Mouse (Mus musculus) neural tube, embryonic 13.5 days (tissue): ENCODE results near the gene Hras. TPM values are rescaled to one million over a fixed set of nuclear protein-coding genes. Genes with fewer than 3 reads are reported as not detected.

ENCODE experiments used
- ATAC-seq: fragments of 200-750 bp; cut with Nextera tagmentation; 2 replicates; pipeline ENCODE4 v1.8.0; 2017; ENCODE audit warnings: low read depth, mild to moderate bottlenecking, moderate TSS enrichment, moderate library complexity
- H3K27ac ChIP-seq: fragments of 300-500 bp; sonication (generic); replicated peaks from 2 replicates; pipeline ENCODE4 v1.5.1; 2015; ENCODE audit warnings: moderate library complexity, mild to moderate bottlenecking, inconsistent platforms
- H3K27me3 ChIP-seq: fragments of 300-500 bp; sonication (generic); 2 replicates; pipeline ENCODE4 v1.6.1; 2015; ENCODE audit warnings: mild to moderate bottlenecking, inconsistent platforms
- H3K36me3 ChIP-seq: fragments of 300-500 bp; sonication (generic); 2 replicates; pipeline ENCODE4 v1.6.1; 2015; ENCODE audit warnings: mild to moderate bottlenecking, inconsistent platforms
- H3K4me1 ChIP-seq: fragments of 300-500 bp; sonication (generic); replicated peaks from 2 replicates; pipeline ENCODE4 v1.6.1; 2015; ENCODE audit warnings: inconsistent platforms
- H3K4me2 ChIP-seq: fragments of 300-500 bp; sonication (generic); 2 replicates; pipeline ENCODE4 v1.6.1; 2015; ENCODE audit warnings: inconsistent platforms, mild to moderate bottlenecking, moderate library complexity
- H3K4me3 ChIP-seq: fragments of 300-500 bp; sonication (generic); 2 replicates; pipeline ENCODE4 v1.5.1; 2015; ENCODE audit warnings: mild to moderate bottlenecking, inconsistent platforms
- H3K9ac ChIP-seq: fragments of 300-500 bp; sonication (generic); 2 replicates; pipeline ENCODE4 v1.6.1; 2015; ENCODE audit warnings: moderate library complexity, mild to moderate bottlenecking, inconsistent platforms
- H3K9me3 ChIP-seq: fragments of 300-500 bp; sonication (generic); 2 replicates; pipeline ENCODE4 v1.6.1; 2016; ENCODE audit warnings: inconsistent platforms
- WGBS: fragments of 180-500 bp; shearing (Covaris S2); methylation state at CpG from one replicate; pipeline ENCODE4 v1.1.7; 2015; 5-methylcytosine and 5-hydroxymethylcytosine counted together
- polyA plus RNA-seq: library from polyadenylated mRNA; unstranded; fragments of >200 nt; fragmentation: Nextera tagmentation; extraction: Ambion mirVana; gene quantifications from 2 replicates; pipeline ENCODE4 v1.2.1, GENCODE M21; 2015

The Hras gene
- polyA plus RNA-seq, 1 experiment from 2014 or later = 139 TPM

- peak overlapping the region; percentile 98 for H3K4me2 ChIP-seq
- H3K36me3 ChIP-seq = peaks cover 38% of the 10 kb centered on the region
- peaks cover 33% of the 10 kb centered on the region for H3K4me1 ChIP-seq
- WGBS = 1% methylated on average over 42 of the region's 43 CpGs
- peak overlapping the region; percentile 83 for H3K4me3 ChIP-seq
- H3K9ac ChIP-seq = peak overlapping the region; percentile 95
- ATAC-seq = peak; percentile 22
- H3K27ac ChIP-seq = peak overlapping the region; percentile 88
- no peaks in the 10 kb centered on the region for H3K27me3 ChIP-seq
- H3K9me3 ChIP-seq = no peaks in the 10 kb centered on the region
Measured at GRCm38 (mm10) chr7:141193348-141193856, 403 bp downstream of the Hras start.

DNA sequence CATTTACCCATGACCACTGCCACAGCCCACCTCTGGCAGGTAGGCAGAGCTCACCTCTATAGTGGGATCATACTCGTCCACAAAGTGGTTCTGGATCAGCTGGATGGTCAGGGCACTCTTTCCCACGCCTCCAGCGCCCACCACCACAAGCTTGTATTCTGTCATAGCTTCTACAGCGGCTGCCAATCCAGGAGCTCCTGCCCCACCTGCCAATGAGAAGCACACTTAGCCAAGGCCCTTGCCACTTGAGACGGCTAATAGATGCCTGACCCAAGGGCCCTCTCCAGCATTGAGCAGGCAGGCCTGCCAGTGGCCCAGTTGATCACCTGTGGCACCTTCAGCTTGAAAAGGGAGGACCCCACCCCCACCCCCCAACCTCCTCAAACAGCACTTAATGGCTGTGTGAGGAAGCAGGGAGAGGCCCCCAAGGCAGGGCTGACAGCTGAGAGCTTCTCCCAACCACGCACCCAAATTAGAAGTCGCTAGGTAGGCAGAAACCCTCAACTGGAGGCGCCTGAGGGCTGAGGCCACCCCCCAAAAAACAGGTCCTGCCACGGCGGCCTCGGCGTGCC is 943 bp downstream of the Hras start:
- peaks cover 33% of the 10 kb centered on the region for H3K4me1 ChIP-seq
- no peaks in the 10 kb centered on the region for H3K27me3 ChIP-seq
- peak overlapping the region; percentile 98 for H3K4me2 ChIP-seq
- no peak for ATAC-seq
- no peaks in the 10 kb centered on the region for H3K9me3 ChIP-seq
- peak overlapping the region; percentile 88 for H3K27ac ChIP-seq
- peak overlapping the region; percentile 83 for H3K4me3 ChIP-seq
- peaks cover 37% of the 10 kb centered on the region for H3K36me3 ChIP-seq
- 29% methylated on average over 12 of the region's 12 CpGs for WGBS
- peak overlapping the region; percentile 95 for H3K9ac ChIP-seq

- Histone ChIP-seq H3K27me3 (no peaks in the 10 kb centered on the region), H3K9ac (peak overlapping the region; percentile 95; the same call in 1 of the 2 replicates)
- WGBS = 90% methylated on average over 24 of the region's 24 CpGs
Measured at GRCm38 (mm10) chr7:141191796-141192685, 1.8 kb downstream of the Hras start.

GRCm38 (mm10) chr7:141191036-141191435 is 2.8 kb downstream of the Hras start:
- Histone ChIP-seq H3K27me3 (no peaks in the 10 kb centered on the region), H3K4me3 (no peak overlapping the region), H3K9ac (no peak overlapping the region), H3K36me3 (peaks cover 34% of the 10 kb centered on the region), H3K9me3 (no peaks in the 10 kb centered on the region), H3K4me1 (peaks cover 33% of the 10 kb centered on the region), H3K27ac (no peak overlapping the region), H3K4me2 (no peak overlapping the region)
- 91% methylated on average over 14 of the region's 14 CpGs for WGBS
- ATAC-seq = no peak

More at GRCm38 (mm10) chr7:141191796-141192685, 1.8 kb downstream of the Hras start:
- H3K4me1 ChIP-seq = peaks cover 33% of the 10 kb centered on the region
- H3K36me3 ChIP-seq = peaks cover 34% of the 10 kb centered on the region
- no peak overlapping the region for H3K27ac ChIP-seq
- no peaks in the 10 kb centered on the region for H3K9me3 ChIP-seq
- no peak for ATAC-seq
- peak overlapping the region; percentile 98 for H3K4me2 ChIP-seq
- peak overlapping the region; percentile 83 for H3K4me3 ChIP-seq

DNA sequence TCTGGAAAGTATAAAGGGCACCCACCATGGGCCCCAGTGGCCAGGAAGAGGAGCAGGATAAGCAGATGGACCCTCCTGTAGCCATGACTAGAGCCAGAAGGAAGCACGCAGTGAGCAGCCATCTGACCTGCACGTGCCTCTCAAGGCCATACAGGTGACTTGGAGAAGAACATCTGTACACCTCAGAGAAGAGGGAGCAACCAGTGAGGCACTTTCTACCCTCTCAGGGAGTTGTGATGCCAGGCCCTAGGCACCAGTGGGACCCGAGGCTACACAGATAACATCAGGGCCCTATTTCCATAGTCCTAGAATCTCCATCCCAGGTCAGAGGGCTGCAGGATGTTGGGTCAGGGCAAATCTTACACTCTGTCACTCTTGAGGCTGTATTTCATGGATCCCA is 3.6 kb downstream of the Hras start:
- Histone ChIP-seq H3K4me3 (no peak overlapping the region), H3K4me2 (no peak overlapping the region), H3K27me3 (no peaks in the 10 kb centered on the region), H3K9me3 (no peaks in the 10 kb centered on the region), H3K36me3 (peaks cover 34% of the 10 kb centered on the region), H3K9ac (no peak overlapping the region), H3K4me1 (peaks cover 27% of the 10 kb centered on the region), H3K27ac (no peak overlapping the region)
- WGBS = 88% methylated on average over 3 of the region's 3 CpGs
- no peak for ATAC-seq

DNA sequence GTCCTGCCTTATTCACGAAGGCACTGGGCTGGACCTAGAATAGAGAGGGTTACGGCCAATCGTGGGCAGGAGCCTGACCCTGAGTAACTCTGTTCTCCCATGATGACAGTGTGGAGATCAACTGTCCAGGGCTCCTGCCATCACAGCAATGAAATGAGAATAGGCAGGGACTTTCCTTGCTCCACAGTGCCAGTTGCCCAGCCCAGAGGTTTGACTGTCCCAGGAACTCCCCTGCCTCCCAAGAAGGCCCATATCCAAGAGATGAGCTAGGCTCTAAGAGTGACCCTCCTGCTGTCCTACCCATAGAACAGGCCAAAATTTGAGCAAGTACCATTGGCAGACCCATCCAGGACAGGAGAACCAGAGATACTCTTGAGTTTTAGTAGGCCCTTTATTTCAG is 5.1 kb downstream of the Hras start:
- no peaks in the 10 kb centered on the region for H3K27me3 ChIP-seq
- H3K9ac ChIP-seq = no peak overlapping the region
- H3K4me3 ChIP-seq = no peak overlapping the region
- 95% methylated on average over 3 of the region's 3 CpGs for WGBS
- ATAC-seq = no peak
- no peak overlapping the region for H3K27ac ChIP-seq
- H3K9me3 ChIP-seq = no peaks in the 10 kb centered on the region
- H3K4me1 ChIP-seq = peaks cover 19% of the 10 kb centered on the region
- H3K36me3 ChIP-seq = peaks cover 34% of the 10 kb centered on the region
- no peak overlapping the region for H3K4me2 ChIP-seq

GRCm38 (mm10) chr7:141188194-141188593 is 5.6 kb downstream of the Hras start:
- peaks cover 34% of the 10 kb centered on the region for H3K36me3 ChIP-seq
- 81% methylated on average over 3 of the region's 3 CpGs for WGBS
- H3K4me1 ChIP-seq = peaks cover 17% of the 10 kb centered on the region
- H3K27me3 ChIP-seq = no peaks in the 10 kb centered on the region
- H3K9ac ChIP-seq = no peak overlapping the region
- no peak for ATAC-seq
- no peak overlapping the region for H3K4me3 ChIP-seq
- H3K9me3 ChIP-seq = no peaks in the 10 kb centered on the region
- no peak overlapping the region for H3K27ac ChIP-seq
- no peak overlapping the region for H3K4me2 ChIP-seq

- no peaks in the 10 kb centered on the region for H3K9me3 ChIP-seq
- WGBS = 2% methylated on average over 8 of the region's 8 CpGs
- ATAC-seq = no peak
- H3K27me3 ChIP-seq = no peaks in the 10 kb centered on the region
- H3K9ac ChIP-seq = no peak overlapping the region
- H3K4me1 ChIP-seq = peaks cover 10% of the 10 kb centered on the region
- H3K4me3 ChIP-seq = no peak overlapping the region
- no peak overlapping the region for H3K27ac ChIP-seq
- no peak overlapping the region for H3K4me2 ChIP-seq
- no peaks in the 10 kb centered on the region for H3K36me3 ChIP-seq
Measured at GRCm38 (mm10) chr7:141176173-141176572, 17.6 kb downstream of the Hras start.

DNA sequence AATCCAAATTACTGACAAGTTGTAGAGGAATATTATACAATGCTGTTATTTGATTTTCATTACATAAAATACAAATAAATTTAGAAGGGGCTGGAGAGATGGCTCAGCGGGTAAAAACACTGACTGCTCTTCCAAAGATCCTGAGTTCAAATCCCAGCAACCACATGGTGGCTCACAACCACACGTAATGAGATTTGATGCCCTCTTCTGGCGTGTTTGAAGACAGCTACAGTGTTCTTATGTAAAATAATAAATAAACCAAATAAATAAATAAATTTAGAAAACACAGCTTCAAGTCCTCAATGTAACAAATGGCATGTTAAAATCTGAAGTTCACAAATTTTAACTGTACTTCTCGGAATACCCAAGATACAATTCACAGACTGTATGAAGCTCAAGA is 18.7 kb downstream of the Hras start:
- no peak for ATAC-seq
- Histone ChIP-seq H3K36me3 (no peaks in the 10 kb centered on the region), H3K27ac (no peak overlapping the region), H3K9me3 (no peaks in the 10 kb centered on the region), H3K4me3 (no peak overlapping the region), H3K4me1 (peaks cover 10% of the 10 kb centered on the region), H3K9ac (no peak overlapping the region), H3K4me2 (no peak overlapping the region), H3K27me3 (no peaks in the 10 kb centered on the region)
- 85% methylated on average over 4 of the region's 4 CpGs for WGBS

DNA sequence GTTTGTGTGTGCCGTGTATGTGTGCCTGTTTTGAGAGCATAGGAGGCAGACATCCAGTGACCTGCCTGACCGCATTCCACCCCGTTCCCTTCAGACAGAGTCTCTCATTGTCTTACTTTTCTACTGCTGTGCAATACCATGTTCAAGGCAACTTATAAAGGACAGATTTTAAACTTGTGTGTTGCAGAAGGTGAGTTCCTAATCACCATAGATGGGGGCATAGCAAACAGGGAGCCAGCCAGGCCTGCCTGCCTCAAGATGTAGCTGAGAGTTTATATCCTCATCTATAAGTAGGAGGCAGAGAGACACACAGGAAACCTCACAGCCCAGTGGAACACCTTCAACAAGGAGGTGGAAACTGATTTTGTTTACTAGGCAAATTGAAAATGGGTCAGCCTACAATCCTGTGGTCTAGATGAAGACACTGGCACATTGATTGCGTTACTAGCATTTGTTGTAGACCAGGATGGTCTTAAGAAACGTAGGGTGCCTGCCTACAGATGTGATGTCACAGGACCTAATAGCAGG is 20.4 kb downstream of the Hras start:
- 83% methylated on average over 5 of the region's 5 CpGs for WGBS
- Histone ChIP-seq H3K9me3 (no peaks in the 10 kb centered on the region), H3K4me1 (peaks cover 18% of the 10 kb centered on the region), H3K9ac (peak overlapping the region; percentile 79), H3K27ac (peak overlapping the region; percentile 97), H3K4me2 (peak overlapping the region; percentile 64), H3K4me3 (peak overlapping the region; percentile 55), H3K27me3 (no peaks in the 10 kb centered on the region), H3K36me3 (no peaks in the 10 kb centered on the region)
- no peak for ATAC-seq

GRCm38 (mm10) chr7:141172116-141173006 is 21.4 kb downstream of the Hras start, which contains the start of gene Rnh1:
Gene Rnh1, minus strand, starts transcription at chr7:141172857.
- peak; percentile 97 for ATAC-seq
- Histone ChIP-seq H3K4me1 (peaks cover 27% of the 10 kb centered on the region), H3K4me2 (peak within 1 kb of the TSS; percentile 64), H3K4me3 (peak within 1 kb of the TSS; percentile 55), H3K27ac (peak within 1 kb of the TSS; percentile 97), H3K36me3 (no peaks in the 10 kb centered on the region), H3K27me3 (no peaks in the 10 kb centered on the region), H3K9me3 (no peaks in the 10 kb centered on the region), H3K9ac (peak within 1 kb of the TSS; percentile 79)
- WGBS = 3% methylated on average over 55 of the region's 55 CpGs
